Mouse (Mus musculus) MEL (cell line): ENCODE results near the gene Dag1. TPM values are rescaled to one million over a fixed set of nuclear protein-coding genes. Genes with fewer than 3 reads are reported as not detected.

ENCODE experiments used
- DNase-seq: peaks from one replicate; pipeline ENCODE4 v3.0.0; 2011; ENCODE audit warnings: low read depth, low spot score
- H3K27ac ChIP-seq: 2 replicates; pipeline ENCODE4 v1.5.1; 2012; ENCODE audit warnings: low read depth, mild to moderate bottlenecking, control low read depth, low read length, moderate library complexity; ENCODE audit not compliant: control insufficient read depth
- H3K27me3 ChIP-seq, 2 experiments: fragments of 150-350 bp in 1 of 2; sonication (generic) in 1 of 2; 2 replicates each; pipeline ENCODE4 v1.6.1; 2012; ENCODE audit warnings: low read length in 2 of 2, mild to moderate bottlenecking in 2 of 2, improper control_type of control experiment in 1 of 2, moderate library complexity in 1 of 2; ENCODE audit not compliant: insufficient read depth in 2 of 2, control insufficient read depth in 1 of 2
- H3K36me3 ChIP-seq, 2 experiments: 2 replicates each; pipeline ENCODE4 v1.6.1; 2012 to 2014; ENCODE audit warnings: low read length in 2 of 2, improper control_type of control experiment in 1 of 2, inconsistent platforms in 1 of 2, mild to moderate bottlenecking in 1 of 2; ENCODE audit not compliant: insufficient read depth in 2 of 2, control insufficient read depth in 1 of 2
- H3K4me1 ChIP-seq, 2 experiments: fragments of 150-350 bp in 1 of 2; sonication (generic) in 1 of 2; 2 replicates each; pipeline ENCODE4 v1.6.1; 2012; ENCODE audit warnings: low read length in 2 of 2, improper control_type of control experiment in 1 of 2, mild to moderate bottlenecking in 1 of 2; ENCODE audit not compliant: insufficient read depth in 2 of 2, control insufficient read depth in 1 of 2
- H3K4me3 ChIP-seq, 2 experiments: fragments of 150-350 bp in 1 of 2; sonication (generic) in 1 of 2; 2 replicates each; pipeline ENCODE4 v1.5.1; 2012; ENCODE audit warnings: low read depth in 2 of 2, low read length in 2 of 2, mild to moderate bottlenecking in 2 of 2, moderate library complexity in 2 of 2, control low read depth in 1 of 2, improper control_type of control experiment in 1 of 2; ENCODE audit not compliant: control insufficient read depth in 1 of 2, insufficient read depth in 1 of 2
- H3K79me2 ChIP-seq: 2 replicates; pipeline ENCODE4 v1.6.1; 2012; ENCODE audit warnings: mild to moderate bottlenecking, low read length, moderate library complexity; ENCODE audit not compliant: control insufficient read depth, poor library complexity, insufficient read depth
- H3K9ac ChIP-seq: 2 replicates; pipeline ENCODE4 v1.6.1; 2012; ENCODE audit warnings: low read depth, mild to moderate bottlenecking, control low read depth, low read length, moderate library complexity; ENCODE audit not compliant: control insufficient read depth, poor library complexity, severe bottlenecking
- H3K9me3 ChIP-seq: fragments of 150-350 bp; sonication (generic); replicated peaks from 2 replicates; pipeline ENCODE4 v1.6.1; 2012; ENCODE audit warnings: mild to moderate bottlenecking, low read length, improper control_type of control experiment, moderate library complexity; ENCODE audit not compliant: insufficient read depth
- BHLHE40 ChIP-seq: IDR thresholded peaks from 2 replicates; pipeline ENCODE4 v1.6.1; 2012; ENCODE audit warnings: low read depth, mild to moderate bottlenecking, inconsistent platforms, low read length, improper control_type of control experiment, borderline replicate concordance
- CHD1 ChIP-seq: IDR thresholded peaks from 2 replicates; pipeline ENCODE4 v1.6.1; 2012; ENCODE audit warnings: low read depth, mild to moderate bottlenecking, inconsistent platforms, low read length, improper control_type of control experiment
- CHD2 ChIP-seq: IDR thresholded peaks from 2 replicates; pipeline ENCODE4 v1.6.1; 2011; ENCODE audit warnings: low read length, improper control_type of control experiment
- ELF1 ChIP-seq: IDR thresholded peaks from 2 replicates; pipeline ENCODE4 v1.6.1; 2014; ENCODE audit warnings: low read depth, mild to moderate bottlenecking, inconsistent platforms, low read length, improper control_type of control experiment, moderate library complexity
- ETS1 ChIP-seq: IDR thresholded peaks from 2 replicates; pipeline ENCODE4 v1.6.1; 2012; ENCODE audit warnings: low read depth, mild to moderate bottlenecking, inconsistent platforms, low read length, improper control_type of control experiment, moderate library complexity
- HCFC1 ChIP-seq: IDR thresholded peaks from 2 replicates; pipeline ENCODE4 v1.6.1; 2012; ENCODE audit warnings: low read depth, mild to moderate bottlenecking, inconsistent platforms, low read length, improper control_type of control experiment, moderate library complexity
- JUND ChIP-seq: IDR thresholded peaks from 2 replicates; pipeline ENCODE4 v1.6.1; 2011; ENCODE audit warnings: low read depth, mild to moderate bottlenecking, improper control_type of control experiment, low read length
- KAT2A ChIP-seq: conservative IDR thresholded peaks from 2 replicates; pipeline ENCODE4 v1.6.1; 2012; ENCODE audit warnings: low read depth, low read length, improper control_type of control experiment, inconsistent platforms
- MAX ChIP-seq: IDR thresholded peaks from 2 replicates; pipeline ENCODE4 v1.6.1; 2011; ENCODE audit warnings: low read length, improper control_type of control experiment
- MAZ ChIP-seq: IDR thresholded peaks from 2 replicates; pipeline ENCODE4 v1.6.1; 2012; ENCODE audit warnings: low read depth, mild to moderate bottlenecking, inconsistent platforms, low read length, improper control_type of control experiment
- MEF2A ChIP-seq: IDR thresholded peaks from 2 replicates; pipeline ENCODE4 v1.6.1; 2014; ENCODE audit warnings: low read depth, mild to moderate bottlenecking, inconsistent platforms, low read length, improper control_type of control experiment; ENCODE audit not compliant: poor library complexity, insufficient replicate concordance, severe bottlenecking; ENCODE audit errors: extremely low read depth
- MXI1 ChIP-seq: IDR thresholded peaks from 2 replicates; pipeline ENCODE4 v1.6.1; 2011; ENCODE audit warnings: mild to moderate bottlenecking, low read depth, low read length, improper control_type of control experiment
- MYB ChIP-seq: IDR thresholded peaks from 2 replicates; pipeline ENCODE4 v1.6.1; 2011; ENCODE audit warnings: mild to moderate bottlenecking, low read depth, low read length, improper control_type of control experiment
- MYC ChIP-seq: IDR thresholded peaks from 2 replicates; pipeline ENCODE4 v1.6.1; 2011; ENCODE audit warnings: low read depth, mild to moderate bottlenecking, low read length, improper control_type of control experiment, moderate library complexity
- NELFE ChIP-seq: IDR thresholded peaks from 2 replicates; pipeline ENCODE4 v1.6.1; 2011; ENCODE audit warnings: low read depth, low read length, improper control_type of control experiment
- NRF1 ChIP-seq: IDR thresholded peaks from 2 replicates; pipeline ENCODE4 v1.6.1; 2014; ENCODE audit warnings: low read depth, mild to moderate bottlenecking, inconsistent platforms, low read length, improper control_type of control experiment, moderate library complexity; ENCODE audit not compliant: poor library complexity, insufficient read depth, severe bottlenecking
- POLR2A ChIP-seq, 2 experiments: IDR thresholded peaks; 2 replicates each; pipeline ENCODE4 v1.6.1; 2011 to 2012; ENCODE audit warnings: low read length in 2 of 2, mild to moderate bottlenecking in 2 of 2, control low read depth in 1 of 2, improper control_type of control experiment in 1 of 2, low read depth in 1 of 2, moderate library complexity in 1 of 2; ENCODE audit not compliant: control insufficient read depth in 1 of 2, insufficient read depth in 1 of 2, poor library complexity in 1 of 2
- RAD21 ChIP-seq: IDR thresholded peaks from 2 replicates; pipeline ENCODE4 v1.6.1; 2011; ENCODE audit warnings: mild to moderate bottlenecking, low read depth, low read length, improper control_type of control experiment
- RCOR1 ChIP-seq: IDR thresholded peaks from 2 replicates; pipeline ENCODE4 v1.6.1; 2012; ENCODE audit warnings: low read depth, mild to moderate bottlenecking, inconsistent platforms, low read length, improper control_type of control experiment
- SIN3A ChIP-seq: IDR thresholded peaks from 2 replicates; pipeline ENCODE4 v1.6.1; 2012; ENCODE audit warnings: low read length, improper control_type of control experiment, inconsistent platforms
- SMC3 ChIP-seq: IDR thresholded peaks from 2 replicates; pipeline ENCODE4 v1.6.1; 2011; ENCODE audit warnings: low read depth, low read length, improper control_type of control experiment
- TBP ChIP-seq: IDR thresholded peaks from 2 replicates; pipeline ENCODE4 v1.8.0; 2011; ENCODE audit warnings: low read depth, low read length, improper control_type of control experiment
- UBTF ChIP-seq: IDR thresholded peaks from 2 replicates; pipeline ENCODE4 v1.6.1; 2012; ENCODE audit warnings: low read depth, mild to moderate bottlenecking, inconsistent platforms, low read length, improper control_type of control experiment, moderate library complexity, borderline replicate concordance; ENCODE audit not compliant: insufficient read depth
- ZC3H11A ChIP-seq: IDR thresholded peaks from 2 replicates; pipeline ENCODE4 v1.6.1; 2012; ENCODE audit warnings: low read depth, mild to moderate bottlenecking, inconsistent platforms, low read length, improper control_type of control experiment
- ZMIZ1 ChIP-seq: IDR thresholded peaks from 2 replicates; pipeline ENCODE4 v1.6.1; 2012; ENCODE audit warnings: low read depth, mild to moderate bottlenecking, inconsistent platforms, low read length, improper control_type of control experiment, moderate library complexity
- polyA plus RNA-seq, 2 experiments: library from polyadenylated mRNA; stranded (reverse) in 1 of 2; unstranded in 1 of 2; fragments of >175 nt in 1 of 2; fragments of >200 nt in 1 of 2; gene quantifications; 2 replicates each; pipeline versions ENCODE4 v1.2.1 to v1.2.4; 2012; ENCODE audit warnings: low replicate concordance in 2 of 2, low read depth in 1 of 2; ENCODE audit not compliant: insufficient read length in 2 of 2, insufficient read depth in 1 of 2, missing spikeins in 1 of 2
- total RNA-seq: library from RNA; depleted of rRNA; stranded (reverse); fragments of 300-350 nt; gene quantifications from 2 replicates; pipeline ENCODE4 v1.2.3, GENCODE M21; 2012

Gene Dag1
- total and polyA plus RNA-seq, 3 experiments, result 7.8 to 27.6 TPM; not detected in 1

DNA sequence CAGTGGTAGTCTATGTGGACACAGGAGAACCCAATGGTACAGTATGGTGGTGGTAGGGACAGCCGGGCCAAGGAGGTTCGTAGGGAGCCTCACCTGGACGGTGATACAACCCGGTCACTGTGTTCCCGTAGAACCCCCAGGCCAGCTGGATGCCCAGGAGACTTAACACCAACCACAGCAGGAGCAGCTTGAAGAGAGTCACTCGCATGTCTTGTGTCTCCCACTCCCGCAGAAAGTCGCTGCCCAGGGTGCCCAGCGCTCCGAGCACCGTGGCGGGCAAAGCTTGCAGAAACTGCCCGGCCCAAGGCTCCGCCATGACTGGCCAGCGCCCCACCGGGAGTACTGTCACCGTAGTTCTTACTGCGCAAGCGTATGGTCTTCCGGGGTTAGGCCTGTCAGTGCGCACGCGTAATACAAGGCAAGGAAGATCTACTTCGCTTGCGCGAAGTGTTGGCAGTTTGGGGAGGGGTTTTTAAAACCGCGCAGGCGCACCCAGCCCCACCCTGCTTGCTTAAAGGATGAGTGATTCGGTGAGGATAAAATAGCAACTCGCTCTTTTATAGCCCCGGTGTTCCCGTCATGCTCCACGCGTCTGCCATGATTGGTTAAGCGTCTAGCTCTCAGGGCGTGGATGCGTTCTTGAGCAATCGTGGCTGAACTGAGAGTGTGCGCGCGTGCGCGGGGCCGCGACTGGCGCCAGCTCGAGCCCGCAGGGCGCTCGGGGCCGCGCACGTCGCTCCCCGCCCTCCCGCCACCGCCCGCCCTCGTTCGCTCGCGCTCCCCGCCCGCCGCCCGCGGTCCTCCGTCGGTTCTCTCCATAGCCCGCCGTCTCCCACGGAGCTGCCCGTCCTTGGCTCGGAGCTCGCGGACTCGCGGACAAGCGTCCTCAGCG is 42.1 kb upstream of the Dag1 start, which contains the start of the genes Rhoa and Tcta (continued):
- TF ChIP-seq POLR2A (IDR thresholded peaks at IDR 0.05; ENCODE audit: control insufficient read depth in 1 of 2, insufficient read depth in 1 of 2, low read depth in 1 of 2, low read length in 2 of 2, poor library complexity in 1 of 2), result peak; percentile 88 to 100
- no peak; the same call in 1 of the 2 replicates for TF ChIP-seq MXI1
- TF ChIP-seq NRF1, result peak; percentile 87
- TF ChIP-seq TBP, result peak; percentile 99
- peak; percentile 95 for TF ChIP-seq ELF1
- TF ChIP-seq MAX, result no peak; the same call in 1 of the 2 replicates
- TF ChIP-seq NELFE, result peak; percentile 100

DNA sequence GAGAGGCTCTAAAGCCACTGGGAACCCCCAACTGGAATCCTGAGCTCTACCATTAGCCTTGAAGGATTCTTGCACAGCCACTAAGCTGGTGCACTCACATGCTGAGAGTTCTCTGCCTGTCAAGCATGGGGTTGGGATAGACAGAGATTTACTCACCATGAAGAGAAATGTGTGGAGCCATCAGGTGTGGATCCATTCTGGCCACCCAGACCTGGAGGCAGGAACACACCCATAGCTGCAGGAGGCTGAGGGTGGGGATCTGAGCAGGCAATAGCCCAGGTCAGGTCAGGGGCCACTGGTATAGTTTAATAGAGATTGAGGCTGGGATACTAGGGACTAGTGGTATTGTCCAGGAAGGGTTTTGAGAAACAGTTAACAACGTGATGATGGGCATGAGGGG is 41.4 kb upstream of the Dag1 start:
- Histone ChIP-seq H3K79me2 (peaks cover 41% of the 10 kb centered on the region), H3K9ac (peak overlapping the region; percentile 83), H3K4me3 (peak overlapping the region; percentile 75 to 83), H3K27ac (peak overlapping the region; percentile 81), H3K36me3 (peaks cover 0 to 30% of the 10 kb centered on the region in 2 experiments; a peak in 3 of 4 replicates), H3K27me3 (no peaks in the 10 kb centered on the region), H3K4me1 (peaks cover 4 to 19% of the 10 kb centered on the region in 2 experiments; a peak in 3 of 4 replicates), H3K9me3 (no peaks in the 10 kb centered on the region)
- TF ChIP-seq RCOR1 (no peak), NRF1 (0 out of 2 replicates have a peak, but pooled peaks have one; percentile 5), MYC (no peak)
- DNase-seq, result peak; percentile 30

DNA sequence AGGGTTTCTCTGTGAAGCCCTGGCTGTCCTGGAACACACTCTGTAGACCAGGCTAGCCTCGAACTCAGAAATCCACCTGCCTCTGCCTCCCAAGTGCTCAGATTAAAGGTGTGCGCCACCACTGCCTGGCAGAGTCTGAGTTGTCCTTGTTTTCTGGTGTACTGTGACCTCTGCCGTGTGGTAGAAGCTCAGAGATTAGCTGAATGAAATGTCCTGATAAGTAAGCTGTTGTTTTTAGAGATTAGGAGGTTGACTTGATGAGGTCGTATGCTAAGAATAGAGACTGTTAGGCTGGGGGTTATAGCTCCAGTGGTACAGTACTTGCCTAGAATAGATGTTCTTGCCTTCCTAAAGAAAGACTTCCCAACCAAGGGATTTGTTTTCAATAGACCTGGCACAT is 41.0 kb upstream of the Dag1 start:
- Histone ChIP-seq H3K4me3 (peak overlapping the region; percentile 75 to 83; a peak in 2 of 4 replicates), H3K9ac (peak overlapping the region; percentile 83), H3K27me3 (no peaks in the 10 kb centered on the region), H3K27ac (0 out of 2 replicates have a peak overlapping the region, but pooled peaks have one; percentile 81), H3K4me1 (peaks cover 4 to 19% of the 10 kb centered on the region in 2 experiments; a peak in 3 of 4 replicates), H3K9me3 (no peaks in the 10 kb centered on the region), H3K79me2 (peaks cover 36% of the 10 kb centered on the region), H3K36me3 (peaks cover 0 to 30% of the 10 kb centered on the region in 2 experiments; a peak in 3 of 4 replicates)
- DNase-seq, result no peak
- TF ChIP-seq SMC3 (no peak), MEF2A (peak; percentile 79; the same call in 1 of the 2 replicates), KAT2A (no peak), RAD21 (no peak), ZC3H11A (no peak), ETS1 (0 out of 2 replicates have a peak, but pooled peaks have one; percentile 40), BHLHE40 (no peak), ZMIZ1 (no peak), MAZ (no peak), HCFC1 (no peak), RCOR1 (peak; percentile 79), SIN3A (no peak), JUND (no peak), MXI1 (no peak), MAX (no peak), MYB (no peak), CHD2 (no peak), ELF1 (no peak), CHD1 (no peak), TBP (0 out of 2 replicates have a peak, but pooled peaks have one; percentile 34), UBTF (no peak), NRF1 (no peak)
